Mouse (Mus musculus) lung, postnatal 36 days (tissue): Measurements from ENCODE around the gene Dtx1.
A peak's percentile ranks its signal among the peaks of the same experiment; 100 is the strongest.

Experiments
- DNase-seq: peaks from one replicate; pipeline ENCODE4 v3.0.0; 2022; ENCODE audit warnings: mixed read lengths

The Dtx1 gene

DNA sequence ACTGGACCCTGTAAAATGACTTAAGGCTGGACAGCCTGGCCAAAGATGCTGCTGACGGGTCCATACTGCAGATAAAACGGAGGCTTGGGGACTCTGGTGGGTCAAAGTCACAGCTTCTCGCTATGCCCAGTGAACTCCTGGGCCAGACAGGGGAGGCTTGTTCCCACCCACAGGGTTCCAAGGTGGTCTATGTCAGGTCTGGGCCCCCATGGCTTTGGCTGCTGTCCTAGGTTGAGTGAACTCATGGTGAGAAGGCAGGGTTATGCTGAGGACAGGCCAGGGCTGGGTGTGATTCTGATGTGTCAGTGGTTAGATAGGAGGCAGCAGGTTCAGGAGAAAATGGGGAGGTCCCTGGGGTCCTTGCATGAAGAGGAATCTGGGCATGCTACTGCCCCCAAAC is 8.1 kb downstream of the Dtx1 start:
- DNase-seq = no peak

- DNase-seq = no peak
These were observed 8.8 kb downstream of the Dtx1 start for GRCm38 (mm10) chr5:120702969-120703368.

DNA sequence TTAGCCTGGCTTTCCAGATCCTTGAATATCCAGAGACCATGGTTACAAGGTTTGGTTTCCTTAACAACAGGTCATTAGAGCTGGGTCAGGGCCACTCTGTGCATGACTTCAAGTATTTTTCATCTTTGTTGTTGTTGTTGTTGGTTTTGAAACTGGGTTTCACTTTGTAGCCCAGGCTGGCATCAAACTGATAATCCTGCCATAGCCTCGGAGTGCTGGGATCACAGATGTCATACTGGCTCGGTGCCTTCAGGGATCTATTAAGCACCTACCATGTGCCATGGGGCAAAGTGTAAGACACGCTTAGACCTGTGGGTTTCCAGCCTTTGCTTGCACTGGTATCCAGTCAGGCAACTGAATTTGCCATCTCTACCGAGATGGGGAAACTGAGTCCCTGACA is 9.3 kb downstream of the Dtx1 start:
- no peak for DNase-seq

DNA sequence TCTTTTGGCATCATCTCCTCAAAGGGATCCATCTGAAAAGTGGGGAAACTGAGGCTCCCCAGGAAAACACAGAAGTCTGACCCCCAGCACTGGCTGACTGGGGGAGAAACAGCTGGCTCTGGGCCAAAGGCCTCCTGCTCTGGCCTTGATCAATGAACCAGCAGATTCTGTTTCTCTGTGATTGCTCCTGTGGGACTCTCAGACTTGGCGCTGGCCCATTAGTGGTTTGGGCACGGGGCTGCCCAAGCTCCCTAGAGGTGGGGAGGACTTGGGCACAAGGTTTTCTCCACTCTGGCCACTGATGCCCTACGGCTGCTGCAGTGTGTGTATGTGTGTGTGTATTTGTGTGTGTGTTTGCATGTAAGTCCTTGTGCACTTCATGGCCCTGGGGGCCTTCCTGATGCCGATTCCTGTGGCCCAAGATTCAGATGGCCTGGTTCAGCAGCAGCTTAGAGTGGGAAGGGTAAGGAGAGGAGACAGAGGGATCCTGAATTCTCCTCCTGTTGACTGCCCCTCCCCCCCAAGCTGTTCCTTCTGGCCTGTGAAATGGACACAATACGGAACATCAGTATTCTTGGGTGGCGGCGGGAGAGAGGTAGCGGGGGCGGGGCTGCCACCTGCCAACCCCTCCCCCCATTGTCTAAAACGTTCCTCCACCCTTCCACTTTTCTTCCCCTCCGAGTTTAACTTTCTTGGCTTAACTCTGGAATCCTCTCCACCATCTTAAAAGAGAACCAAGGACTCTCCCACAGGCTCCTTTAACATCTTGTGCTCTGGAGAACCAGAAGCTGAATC is 10.5 kb downstream of the Dtx1 start:
- no peak for DNase-seq

- peak; percentile 30 for DNase-seq
These were observed 12.8 kb downstream of the Dtx1 start for GRCm38 (mm10) chr5:120698801-120699391.

- no peak for DNase-seq
These were observed 13.5 kb downstream of the Dtx1 start for GRCm38 (mm10) chr5:120698181-120698580.

- no peak for DNase-seq
These were observed 14.9 kb downstream of the Dtx1 start for GRCm38 (mm10) chr5:120696865-120697264.

DNA sequence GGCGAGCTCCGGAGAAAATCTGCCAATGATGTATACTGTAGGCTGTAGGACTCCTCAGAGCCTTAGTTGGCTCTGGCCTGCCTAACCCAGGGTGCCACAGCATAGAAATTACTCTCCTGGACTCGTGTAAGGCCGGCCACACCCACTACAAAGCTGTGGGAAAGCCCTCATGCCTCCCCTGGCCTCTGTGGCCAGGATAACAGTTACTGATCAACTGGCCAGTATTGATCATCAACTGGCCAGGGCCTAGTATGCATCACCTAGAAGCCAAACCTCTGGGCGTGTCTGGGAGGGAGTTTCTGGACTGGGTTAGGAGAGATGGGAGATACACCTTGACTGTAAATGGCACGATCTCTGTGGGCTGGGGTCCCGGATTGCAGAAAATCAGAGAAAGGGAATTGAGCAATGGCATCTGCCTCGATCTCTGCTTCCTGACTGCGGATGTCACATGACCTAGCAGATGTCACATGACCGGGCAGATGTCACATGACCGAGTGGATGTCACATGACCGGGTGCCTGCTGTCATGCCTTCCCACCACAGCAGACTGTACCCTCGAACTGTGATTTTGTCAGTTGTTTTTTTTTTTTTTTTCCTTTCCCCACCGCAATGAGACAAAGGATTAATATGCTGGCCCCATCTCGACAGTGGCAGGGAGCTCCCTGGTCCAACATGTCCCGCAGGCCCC is 15.5 kb downstream of the Dtx1 start:
- DNase-seq = no peak

DNA sequence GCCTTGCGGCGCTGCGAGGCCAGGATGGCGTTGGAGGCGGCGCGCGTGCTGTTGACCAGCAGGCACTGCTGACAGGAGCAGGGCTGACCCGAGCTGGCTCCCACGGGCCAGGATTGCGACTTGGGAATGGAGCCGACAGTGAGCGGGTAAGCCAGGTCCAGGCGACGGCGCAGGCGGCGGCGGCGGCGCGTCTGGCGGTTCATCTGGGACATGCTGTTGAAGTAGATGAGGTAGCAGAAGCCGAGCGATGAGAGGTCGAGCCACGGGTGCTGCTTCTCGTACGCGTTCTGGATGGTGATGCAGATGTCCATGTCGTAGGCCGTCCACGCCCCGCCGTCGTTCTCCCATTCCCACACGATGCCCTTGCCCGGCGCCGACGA is 17.0 kb downstream of the Dtx1 start:
- DNase-seq = no peak

- DNase-seq = no peak
These were observed 17.6 kb downstream of the Dtx1 start for GRCm38 (mm10) chr5:120693931-120694694.

DNA sequence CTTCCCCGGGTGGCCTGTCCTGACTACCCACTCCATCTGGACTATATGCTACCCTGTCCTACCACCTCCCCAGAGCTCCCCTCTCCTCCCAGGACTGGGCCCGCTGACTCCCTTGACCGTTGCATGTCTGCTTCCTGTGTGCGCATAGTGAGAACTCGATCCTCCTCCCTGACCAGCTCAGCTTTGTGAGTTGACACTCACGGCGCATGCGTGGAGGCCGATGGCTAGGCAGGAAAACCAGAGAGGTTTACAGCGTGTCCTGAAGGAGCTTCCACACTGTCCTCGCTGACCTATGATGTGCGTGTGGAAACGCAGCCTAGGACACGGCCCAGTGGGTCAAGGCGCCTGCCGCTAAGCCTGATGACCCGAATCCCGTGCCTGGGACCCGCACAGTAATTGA is 19.7 kb downstream of the Dtx1 start:
- DNase-seq = no peak

DNA sequence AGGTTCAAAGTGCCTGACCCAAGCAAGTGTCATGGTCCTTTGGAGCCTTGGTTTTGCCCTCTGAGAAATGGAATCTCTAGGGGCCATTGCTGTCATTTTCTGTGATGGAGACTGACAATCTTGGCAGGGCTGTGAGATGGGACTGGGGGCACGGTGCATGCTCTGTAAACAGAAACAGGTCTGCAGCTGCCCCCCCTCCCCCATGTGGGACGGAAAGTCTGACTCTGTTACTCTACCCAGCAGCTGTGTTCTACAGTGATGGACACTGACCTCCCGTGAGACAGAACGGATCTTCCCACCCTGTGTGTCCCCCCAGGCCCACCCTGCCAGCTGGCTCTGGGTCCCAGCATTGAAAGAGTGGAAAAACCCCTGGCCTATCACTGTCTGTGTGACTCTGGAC is 21.3 kb downstream of the Dtx1 start:
- no peak for DNase-seq

GRCm38 (mm10) chr5:120688434-120688833 is 23.3 kb downstream of the Dtx1 start:
- no peak for DNase-seq

- no peak for DNase-seq
These were observed 23.8 kb downstream of the Dtx1 start for GRCm38 (mm10) chr5:120687897-120688296.

DNA sequence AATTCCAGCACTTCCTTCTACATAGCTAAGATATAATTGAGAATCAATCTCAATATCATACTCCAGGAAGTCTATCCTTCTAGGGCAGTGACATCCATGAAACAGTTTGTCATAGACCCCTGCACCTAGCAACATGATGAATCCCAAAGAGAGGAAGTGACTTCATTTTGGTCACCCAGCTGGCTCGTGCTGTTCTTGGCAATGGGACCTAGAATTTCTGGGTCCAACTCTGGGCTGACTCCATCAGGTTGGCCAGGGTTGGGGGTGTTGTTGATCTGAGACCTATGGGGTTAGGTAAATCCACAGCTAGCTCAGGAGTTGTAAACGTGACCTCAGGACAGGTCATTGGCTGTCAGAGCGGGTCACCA is 24.3 kb downstream of the Dtx1 start:
- DNase-seq = no peak

GRCm38 (mm10) chr5:120686749-120687483 is 24.8 kb downstream of the Dtx1 start:
- DNase-seq = no peak

DNA sequence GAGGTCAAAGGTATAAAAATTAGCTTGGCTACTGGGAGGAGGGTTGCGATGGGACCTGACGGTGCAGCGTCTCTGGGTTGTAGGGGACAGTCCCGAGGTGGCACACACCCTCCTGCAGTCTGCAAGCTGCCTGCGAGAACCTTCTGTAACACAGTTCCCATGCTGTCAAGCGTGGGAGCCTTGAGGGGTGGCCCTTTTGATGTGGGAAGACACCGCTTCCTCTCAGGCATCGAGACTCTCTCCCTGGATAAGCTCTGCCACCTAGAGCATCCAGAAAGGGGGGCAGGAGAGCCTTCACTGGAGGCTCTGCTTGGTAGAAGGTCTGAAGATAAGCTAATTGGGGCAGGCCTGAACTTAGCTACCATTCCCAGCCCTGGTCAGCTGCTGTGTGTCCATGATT is 26.0 kb downstream of the Dtx1 start:
- no peak for DNase-seq

- no peak for DNase-seq
These were observed 28.6 kb downstream of the Dtx1 start for GRCm38 (mm10) chr5:120682982-120683771.

DNA sequence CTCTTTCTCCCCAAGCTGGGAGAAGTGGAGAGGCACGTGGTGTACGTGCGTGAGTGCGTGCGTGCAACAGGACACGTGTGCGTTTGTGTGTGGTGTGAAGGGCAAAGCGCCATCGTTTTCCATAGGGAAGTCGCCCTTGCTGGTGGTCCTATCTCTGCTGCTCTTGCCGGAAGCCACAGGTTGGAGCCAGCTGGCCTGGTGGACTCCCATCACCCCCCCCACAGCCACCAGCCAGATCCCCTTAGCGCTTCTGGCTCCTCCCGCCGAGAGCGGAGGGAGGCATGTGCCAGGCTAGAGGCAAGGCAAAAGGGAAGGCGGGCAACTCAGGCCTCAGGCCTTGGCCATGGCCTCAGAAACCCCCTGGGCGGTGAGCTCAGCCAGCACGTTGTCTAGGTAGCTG is 30.8 kb downstream of the Dtx1 start:
- DNase-seq = no peak

- peak; percentile 76 for DNase-seq
These were observed 31.8 kb downstream of the Dtx1 start for GRCm38 (mm10) chr5:120679676-120680555.

DNA sequence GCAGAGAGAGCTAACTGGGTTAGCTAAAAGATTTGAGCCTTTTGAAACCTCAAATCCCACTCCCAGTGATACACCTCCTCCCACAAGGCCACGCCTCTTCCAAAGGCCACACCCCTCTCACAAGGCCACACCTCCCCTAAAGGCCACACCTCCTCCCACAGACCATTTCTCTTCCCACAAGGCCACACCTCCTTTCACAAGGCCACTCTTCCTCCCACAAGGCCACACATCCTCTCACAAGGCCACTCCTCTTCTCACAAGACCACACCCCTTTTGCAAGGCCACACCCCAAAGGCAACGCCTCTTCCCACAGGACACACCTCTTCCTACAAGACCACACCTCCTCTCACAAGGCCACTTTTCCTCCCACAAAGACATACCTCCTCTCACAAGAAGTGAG is 34.2 kb downstream of the Dtx1 start:
- no peak for DNase-seq
